Mouse (Mus musculus) CH12F3 (cell line): Measurements from ENCODE around the gene Gm17409.

Experiments used
- in situ Hi-C: fragments of 300-500 bp; cut with MboI; formaldehyde crosslinking; loops from 2 replicates; pipeline ENCODE4 v1.14.3; 2020; ENCODE audit warnings: low sequenced_read_pairs

The Gm17409 gene

DNA sequence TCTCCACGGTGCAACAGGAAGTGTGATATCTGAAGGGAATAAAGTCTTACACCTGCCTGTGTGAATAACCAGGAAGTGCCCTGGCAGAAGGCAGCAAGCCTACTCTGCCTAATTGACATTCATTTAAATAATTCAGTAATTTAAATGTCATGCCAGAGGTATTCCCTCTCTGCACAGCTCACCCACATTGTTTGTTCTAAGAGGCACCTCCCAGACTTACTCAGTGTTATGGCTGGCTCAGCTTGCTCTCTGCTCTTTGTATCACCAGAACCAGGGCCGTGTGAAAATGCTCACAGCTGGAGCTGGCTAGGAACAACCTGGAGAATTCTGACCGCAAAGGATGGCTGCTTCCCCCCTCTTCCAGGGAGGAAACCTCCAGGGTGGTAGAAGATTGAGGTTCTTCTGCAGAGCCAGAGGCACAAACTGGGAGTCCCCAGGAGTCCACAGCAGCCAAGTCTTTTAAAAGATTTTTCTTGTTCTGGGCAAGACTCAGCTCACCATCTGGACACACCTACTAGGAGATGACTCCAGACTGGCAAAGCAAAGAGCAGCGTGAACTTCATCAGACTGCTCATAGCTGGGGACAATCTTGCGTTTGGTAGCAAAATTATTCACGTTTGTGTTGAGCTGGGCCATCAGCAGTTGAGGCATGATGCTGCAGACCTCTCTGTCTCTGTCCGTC is 14.5 kb downstream of the Gm17409 start:
- in situ Hi-C loops: no loop called here

DNA sequence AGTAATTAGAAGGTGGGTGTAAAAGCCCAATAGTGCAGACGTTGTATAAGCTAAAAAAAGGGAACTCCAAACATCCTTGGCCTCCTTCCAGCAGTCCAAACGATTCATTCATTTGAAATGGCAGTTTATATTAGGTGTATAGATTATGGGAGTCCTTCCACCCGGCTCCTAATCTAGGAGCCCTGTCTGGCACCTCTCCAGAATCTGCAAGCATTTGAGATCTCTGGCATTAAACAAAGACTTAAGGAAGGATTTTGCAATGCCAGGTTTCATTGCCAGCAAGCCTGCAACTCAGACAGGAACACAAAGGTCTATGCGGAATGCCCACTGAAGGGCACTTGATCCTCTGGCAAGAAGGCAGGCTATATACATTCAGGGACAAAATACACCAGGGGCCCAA is 15.2 kb downstream of the Gm17409 start:
- in situ Hi-C loops: no loop called here

DNA sequence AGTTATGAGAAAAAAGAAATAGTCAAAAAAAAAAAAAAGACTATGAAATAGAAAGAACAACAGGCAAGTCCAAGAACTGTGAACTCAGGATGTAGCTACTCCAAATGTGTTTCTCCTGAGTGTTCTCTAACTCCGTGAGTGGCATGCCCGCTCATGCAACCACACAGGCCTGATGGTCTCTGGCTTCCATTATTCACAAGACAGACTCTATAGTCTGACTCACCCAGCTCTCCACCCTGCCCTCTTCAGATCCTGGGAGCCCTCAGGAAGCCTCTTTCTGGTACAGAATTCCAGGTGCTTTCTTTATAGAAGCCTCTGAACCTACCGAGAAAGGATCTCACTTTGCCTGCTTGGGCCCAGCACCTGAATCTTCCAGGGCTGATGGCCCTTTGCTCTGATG is 15.8 kb downstream of the Gm17409 start:
- in situ Hi-C loops: no loop called here

DNA sequence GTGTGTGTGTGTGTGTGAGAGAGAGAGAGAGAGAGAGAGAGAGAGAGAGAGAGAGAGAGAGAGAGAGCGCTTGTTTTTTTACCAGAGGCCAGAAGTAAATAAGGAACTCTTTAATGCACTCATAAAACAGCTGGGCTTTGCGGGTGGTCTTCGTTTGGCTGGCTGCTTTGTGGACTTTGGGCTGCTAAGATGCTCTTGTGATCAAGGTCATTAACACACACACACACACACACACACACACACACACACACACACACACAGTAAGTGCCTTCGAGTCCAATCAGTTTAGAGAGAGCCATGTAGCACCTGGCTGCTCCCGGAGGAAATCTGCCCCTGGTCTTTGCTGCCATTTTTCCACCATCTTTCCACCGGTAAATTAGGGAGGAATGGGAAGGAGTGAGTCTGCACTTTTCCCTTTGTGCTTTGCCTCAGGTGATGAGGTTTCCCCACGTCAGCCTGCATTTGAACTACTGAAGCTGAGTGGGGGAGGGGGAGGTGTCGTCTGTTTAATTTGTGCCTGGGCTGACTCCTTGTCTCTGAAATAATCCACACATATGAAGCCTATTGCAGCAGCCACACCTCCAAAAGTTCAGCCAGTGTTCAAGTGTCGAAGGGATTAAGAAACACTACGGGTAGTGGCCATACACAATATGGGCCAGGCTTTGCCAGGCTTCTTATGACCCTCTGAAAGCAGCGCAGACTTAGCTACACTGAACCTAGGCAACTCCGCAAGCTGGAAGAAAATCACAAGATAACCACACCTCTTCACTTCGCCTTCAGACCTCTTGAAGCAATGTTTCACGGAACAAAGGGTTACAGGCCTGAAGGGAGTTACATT is 16.7 kb downstream of the Gm17409 start:
- in situ Hi-C loops: no loop called here

DNA sequence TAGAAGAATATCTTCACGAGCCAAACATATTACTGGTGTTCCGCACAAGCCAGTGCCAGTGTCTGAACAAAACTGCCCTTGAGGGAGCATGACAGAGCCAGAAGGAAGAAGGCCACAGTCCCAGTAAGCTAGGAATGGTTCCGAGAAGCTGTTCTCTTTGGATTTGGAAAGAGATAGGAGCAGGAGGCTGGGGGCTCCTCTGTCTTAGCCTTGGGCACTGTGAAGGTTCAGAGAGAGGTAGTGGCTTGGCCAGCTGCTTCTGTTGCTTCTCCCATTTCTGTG is 17.3 kb downstream of the Gm17409 start:
- in situ Hi-C loops: no loop called here

DNA sequence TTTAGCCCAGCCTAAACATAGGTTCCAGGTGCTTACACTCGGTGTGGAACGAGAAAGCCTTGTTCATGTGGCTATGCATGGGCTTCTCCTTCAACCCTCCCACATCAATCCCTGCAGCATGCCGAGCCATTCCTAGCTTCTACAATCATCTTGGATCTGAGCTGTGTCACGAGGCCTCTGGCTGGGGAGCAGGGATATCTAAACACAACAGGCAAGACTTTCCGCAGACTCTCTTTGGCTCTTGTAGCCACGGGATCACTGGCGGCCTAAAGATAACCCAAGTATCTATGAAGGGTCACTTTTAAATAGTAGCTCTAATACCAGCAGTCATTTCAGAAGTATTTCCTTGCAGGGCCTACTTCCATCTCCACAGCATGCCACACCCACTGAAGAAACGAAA is 18.5 kb downstream of the Gm17409 start:
- in situ Hi-C loops: no loop called here

DNA sequence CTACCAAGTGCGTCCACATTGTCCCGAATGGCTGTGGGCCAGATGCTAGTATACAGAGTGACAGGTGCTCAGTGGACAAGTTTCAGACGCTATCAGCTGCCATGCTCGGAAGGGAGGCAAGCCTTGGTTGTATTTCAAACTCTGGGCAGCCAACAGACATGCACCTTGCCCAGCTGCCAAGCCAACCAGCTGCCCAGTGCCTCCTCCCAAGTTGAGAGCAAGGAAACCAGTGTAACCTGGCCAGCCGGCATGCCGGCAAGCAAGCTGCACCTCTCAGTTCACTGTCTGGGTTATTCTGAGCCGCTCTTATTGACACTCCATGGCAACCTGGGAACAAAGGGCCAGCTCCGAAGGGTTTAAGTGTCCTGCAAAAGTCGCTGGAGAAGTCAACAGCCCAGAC is 19.4 kb downstream of the Gm17409 start:
- in situ Hi-C loops: no loop called here

DNA sequence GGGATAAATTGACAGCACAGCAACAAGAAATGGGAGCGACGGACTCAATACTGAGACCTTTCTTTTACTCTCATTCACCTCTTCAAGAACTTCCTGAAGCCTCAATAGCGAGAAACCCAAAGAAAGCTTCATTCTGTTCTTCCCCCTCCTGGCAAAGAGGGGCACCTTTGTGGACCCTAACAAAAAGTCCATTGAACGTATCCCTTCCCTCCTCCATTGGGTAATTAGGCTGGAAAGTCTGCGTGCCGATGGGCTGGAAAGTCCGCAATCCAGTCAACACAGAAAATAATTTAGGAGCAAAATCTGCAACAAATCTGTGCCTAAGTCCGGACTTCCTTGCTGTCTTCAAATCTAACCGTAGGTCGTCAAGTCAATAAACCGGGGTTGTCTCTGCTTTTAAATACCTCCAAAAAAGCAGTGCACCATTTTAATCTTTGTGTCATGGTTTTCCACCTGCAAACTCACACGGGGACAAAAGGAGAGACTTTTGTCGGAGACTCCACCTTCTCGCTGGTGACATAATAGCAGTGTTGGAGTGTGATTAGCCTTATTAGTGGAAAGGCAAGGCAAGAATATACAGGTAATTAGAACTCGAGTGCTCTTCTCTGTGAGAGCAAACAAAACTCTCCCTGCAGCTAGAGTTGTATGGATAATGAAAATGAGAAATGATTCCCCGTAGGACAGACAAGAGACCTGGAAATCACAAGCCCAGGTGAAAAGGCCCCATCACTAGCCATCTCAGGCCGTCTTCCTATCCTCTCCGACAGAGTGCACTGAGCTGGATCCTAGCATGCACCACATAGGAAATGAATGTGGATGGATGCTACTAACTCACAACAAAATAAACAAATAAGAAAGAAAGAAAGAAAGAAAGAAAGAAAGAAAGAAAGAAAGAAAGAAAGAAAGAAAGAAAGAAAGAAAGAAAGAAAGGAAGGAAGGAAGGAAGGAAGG is 24.0 kb downstream of the Gm17409 start:
- in situ Hi-C loops: no loop called here

DNA sequence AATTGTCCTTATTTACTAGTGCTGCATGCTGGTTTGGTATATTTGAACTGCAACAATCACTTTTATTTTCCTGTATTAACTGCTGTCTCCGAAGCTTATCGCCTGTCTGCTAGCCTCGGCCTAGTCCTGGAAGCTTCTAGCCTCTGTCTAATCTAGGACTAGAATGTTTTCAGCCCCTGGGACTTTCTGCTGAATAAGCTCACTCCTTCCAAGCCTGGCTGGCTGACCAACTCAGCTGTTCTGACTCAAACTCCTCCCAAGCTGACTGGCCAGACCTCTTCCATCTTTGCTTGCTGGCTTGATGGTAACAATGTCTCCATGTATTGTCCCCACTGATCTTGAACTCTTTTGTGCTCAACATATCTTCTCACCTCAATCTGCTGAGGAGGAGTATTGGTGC is 25.4 kb downstream of the Gm17409 start:
- in situ Hi-C loops: no loop called here

DNA sequence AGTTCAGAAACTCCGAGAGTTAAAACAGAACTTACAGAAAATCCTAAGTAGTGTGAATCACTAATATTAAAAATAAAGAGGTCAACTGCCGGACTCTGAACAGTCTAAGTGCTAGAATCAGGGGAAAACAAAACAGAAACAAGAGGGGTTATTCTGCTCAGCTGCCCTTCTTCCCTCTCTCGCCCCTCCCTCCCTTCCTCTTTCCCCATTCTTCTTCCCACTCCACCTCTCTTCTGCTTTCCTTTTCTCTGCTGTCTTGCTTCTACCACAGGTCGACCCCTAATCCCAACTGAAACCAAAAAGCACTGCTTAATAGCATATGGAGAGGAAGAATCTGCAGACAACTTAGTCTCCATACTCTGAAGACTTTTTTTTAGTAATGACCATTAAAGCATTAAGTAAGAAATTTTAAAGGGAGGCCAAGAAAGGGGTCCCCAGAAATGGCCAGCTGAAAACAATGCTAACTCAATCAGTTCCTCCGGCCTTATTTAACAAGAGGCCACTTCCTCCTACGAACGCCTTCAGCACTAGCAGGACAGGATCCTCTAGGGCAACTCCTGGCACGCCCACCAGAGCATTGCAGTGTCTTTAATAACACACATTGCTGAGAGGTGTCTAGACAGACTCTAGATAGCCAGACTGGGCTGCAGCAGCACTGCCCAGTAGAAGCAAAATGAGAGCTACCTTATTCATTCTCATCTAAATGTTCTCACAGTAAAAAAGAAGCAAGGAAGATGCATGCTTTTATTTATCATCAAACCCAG is 26.9 kb downstream of the Gm17409 start:
- in situ Hi-C loops: no loop called here

DNA sequence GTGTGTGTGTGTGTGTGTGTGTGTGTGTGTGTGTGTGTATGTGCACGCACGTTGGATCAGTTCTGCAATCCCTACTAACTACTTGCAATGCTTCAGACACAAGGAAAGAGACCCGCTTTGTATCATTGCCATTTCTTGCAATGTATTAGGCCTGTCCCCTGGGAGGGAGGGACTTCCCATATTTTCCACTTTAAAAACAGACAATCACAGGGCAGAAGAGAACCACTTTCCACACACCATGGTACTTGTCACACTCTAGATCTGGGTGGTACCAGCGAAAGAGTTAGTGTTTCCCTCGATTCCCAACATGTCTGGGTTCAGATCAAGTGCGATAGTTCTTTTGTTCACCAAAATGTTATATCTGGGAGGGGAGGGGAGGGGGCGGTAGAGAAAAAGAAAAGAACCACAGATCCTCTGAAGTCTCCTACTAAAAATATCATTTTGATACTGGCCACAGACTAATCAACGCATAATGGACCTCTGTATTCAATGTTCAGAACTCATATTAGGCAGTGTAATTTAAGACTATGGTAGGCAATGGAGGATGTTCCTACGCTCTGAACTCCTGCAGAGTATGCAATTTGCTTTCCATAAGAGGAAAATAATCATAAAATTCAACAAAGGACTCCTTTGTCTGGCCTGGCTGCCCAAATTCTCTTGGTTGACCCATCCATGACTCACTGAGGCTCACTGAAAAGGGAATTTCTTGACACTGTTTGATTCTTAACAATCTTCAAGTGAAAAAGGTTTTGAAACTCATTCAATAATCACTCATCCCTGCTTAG is 35.6 kb downstream of the Gm17409 start:
- in situ Hi-C loops: no loop called here

DNA sequence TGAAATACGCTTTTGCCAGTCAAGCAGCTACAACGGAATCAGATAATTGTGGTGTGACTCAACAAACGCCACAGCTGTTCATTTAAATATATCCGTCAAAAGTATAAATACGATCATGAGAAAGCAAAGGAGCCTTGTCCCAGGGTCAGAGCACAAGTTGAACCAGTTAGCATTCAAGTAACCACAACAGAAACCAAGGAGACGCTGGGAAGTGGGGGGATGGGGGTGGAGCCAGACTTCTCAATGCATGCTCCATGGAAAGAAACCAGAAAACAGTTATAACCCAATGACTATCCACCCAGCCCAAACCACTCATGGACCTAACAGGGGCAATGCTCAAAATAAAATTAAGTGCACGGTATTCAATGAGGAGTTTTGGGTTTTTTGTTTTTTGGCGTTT is 40.3 kb downstream of the Gm17409 start:
- in situ Hi-C loops: no loop called here

DNA sequence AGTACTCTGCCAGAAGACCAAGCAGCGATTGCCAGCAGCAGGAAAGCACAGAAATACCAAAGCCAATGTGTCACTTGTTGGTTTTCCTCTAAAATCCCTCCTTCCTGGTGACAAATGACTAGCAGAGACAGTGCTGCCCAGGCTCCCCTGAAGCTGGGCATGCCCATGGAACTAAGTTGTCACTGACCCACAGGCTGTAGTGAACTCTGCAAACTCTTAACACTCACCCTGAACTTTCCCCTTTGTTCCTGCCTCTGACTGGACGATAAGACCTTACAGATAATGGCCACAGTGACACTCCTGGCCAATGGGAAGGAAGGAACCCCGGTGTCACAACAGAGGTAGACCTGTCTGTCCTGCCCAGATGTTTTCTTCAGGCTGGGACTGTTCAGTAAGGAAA is 43.3 kb downstream of the Gm17409 start:
- in situ Hi-C loops: no loop called here

DNA sequence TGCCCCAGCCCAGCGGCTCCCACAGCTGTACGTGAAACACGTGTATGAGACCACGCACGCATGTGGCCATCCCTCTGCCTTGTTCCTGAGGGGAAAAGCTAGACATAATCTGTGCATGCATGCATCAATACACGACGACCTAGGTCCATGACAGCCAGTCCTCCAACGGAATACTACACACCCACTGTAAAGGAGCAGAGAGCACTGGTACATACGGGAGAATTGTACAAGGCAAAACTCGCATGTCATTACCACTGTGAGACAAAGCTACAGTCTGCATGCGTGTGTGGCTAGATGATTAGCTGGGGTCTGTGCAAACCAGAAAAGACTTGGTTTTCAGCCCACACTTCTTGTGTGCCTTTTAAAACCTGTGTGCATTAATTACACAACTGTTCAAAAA is 44.6 kb downstream of the Gm17409 start:
- in situ Hi-C loops: no loop called here

DNA sequence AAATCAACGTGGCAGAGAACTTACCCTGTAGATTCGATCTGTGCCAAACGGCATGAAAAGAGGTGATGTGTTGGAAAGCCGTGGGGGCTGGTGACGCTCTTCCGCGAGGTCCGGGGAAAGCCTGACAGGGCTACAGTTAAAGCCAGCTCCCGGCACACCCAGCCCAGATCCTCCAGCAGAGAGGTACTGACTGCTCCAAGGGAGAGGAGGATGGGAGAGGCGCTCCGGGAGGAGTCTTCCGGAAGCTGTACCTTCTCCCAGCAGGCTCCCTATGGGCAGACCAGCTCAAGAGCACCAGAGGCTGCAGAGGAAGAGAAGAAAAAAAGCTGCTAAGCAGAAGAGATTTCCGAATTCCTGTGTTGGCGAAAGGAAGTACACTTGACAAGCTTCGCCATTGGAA is 46.1 kb downstream of the Gm17409 start:
- in situ Hi-C loops: no loop called here

DNA sequence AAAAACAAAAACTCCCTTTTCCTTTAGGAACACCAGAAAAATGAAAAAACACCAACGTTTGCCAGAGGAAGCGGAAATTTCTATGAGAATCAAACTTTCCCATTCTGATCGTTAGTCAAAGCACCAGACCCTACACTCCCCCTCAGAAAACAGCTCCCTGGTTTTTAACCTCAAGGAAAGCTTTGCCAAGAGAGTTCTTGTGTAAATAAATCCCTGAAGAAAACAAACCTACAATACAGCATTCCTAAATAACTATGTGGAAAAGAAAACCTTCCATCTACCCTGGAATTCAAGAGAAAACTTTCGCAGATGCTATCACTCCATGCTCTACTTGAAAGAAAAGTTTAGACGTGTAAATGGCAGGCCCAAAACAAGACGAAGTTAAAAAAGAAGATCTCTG is 47.0 kb downstream of the Gm17409 start:
- in situ Hi-C loops: no loop called here

DNA sequence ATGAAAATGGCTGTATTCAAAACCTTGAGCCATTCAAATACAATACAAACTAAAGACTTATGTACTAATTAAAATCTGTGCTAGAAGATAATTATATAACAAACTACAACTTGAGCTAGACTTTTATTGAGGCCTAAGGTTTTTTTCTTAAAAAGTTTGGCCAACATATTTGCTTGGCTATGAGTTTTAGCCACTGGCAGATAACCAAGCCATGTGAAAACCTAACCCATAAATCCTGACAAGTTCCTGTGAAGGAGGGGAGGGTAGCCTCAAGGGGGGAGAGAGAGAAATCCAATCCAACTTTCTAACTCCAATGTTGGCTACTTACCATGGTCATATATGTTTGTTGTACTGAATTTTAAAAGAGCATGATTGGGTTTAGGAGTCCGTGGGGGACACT is 48.6 kb downstream of the Gm17409 start:
- in situ Hi-C loops: no loop called here
